Mouse (Mus musculus): Measurements from ENCODE around the gene Ppp1r1c.

The Ppp1r1c gene

GRCm38 (mm10) chr2:79707575-79707974 lies at the start of gene Ppp1r1c:
Gene Ppp1r1c, plus strand, starts transcription at chr2:79707780.
- in situ Hi-C loops (cut with MboI, MseI) = no loop called here

GRCm38 (mm10) chr2:79660417-79661185 lies 47.0 kb upstream of the Ppp1r1c start:
- in situ Hi-C loops (cut with MboI, MseI) = loop anchor here in 1 of 2 experiments (10.0 kb wide), 1 partner anchor 894 kb away; no protein-coding TSS in a partner anchor

GRCm38 (mm10) chr2:79661486-79662104 lies 46.0 kb upstream of the Ppp1r1c start:
- in situ Hi-C loops (cut with MboI, MseI) = loop anchor here in 1 of 2 experiments (10.0 kb wide), 1 partner anchor 893 kb away; no protein-coding TSS in a partner anchor

- in situ Hi-C loops (cut with MboI, MseI) = loop anchor here in 1 of 2 experiments (10.0 kb wide), 1 partner anchor 890 kb away; no protein-coding TSS in a partner anchor
Measured at GRCm38 (mm10) chr2:79664532-79665286, 42.9 kb upstream of the Ppp1r1c start.

- in situ Hi-C loops (cut with MboI, MseI) = loop anchor here in 1 of 2 experiments (10.0 kb wide), 1 partner anchor 889 kb away; no protein-coding TSS in a partner anchor
Measured at GRCm38 (mm10) chr2:79665492-79665891, 42.1 kb upstream of the Ppp1r1c start.

- in situ Hi-C loops (cut with MboI, MseI) = no loop called here
Measured at GRCm38 (mm10) chr2:79675266-79675665, 32.3 kb upstream of the Ppp1r1c start.

- in situ Hi-C loops (cut with MboI, MseI) = no loop called here
Measured at GRCm38 (mm10) chr2:79677663-79678257, 29.8 kb upstream of the Ppp1r1c start.

GRCm38 (mm10) chr2:79681672-79682071 lies 25.9 kb upstream of the Ppp1r1c start:
- in situ Hi-C loops (cut with MboI, MseI) = no loop called here

- in situ Hi-C loops (cut with MboI, MseI) = no loop called here
Measured at GRCm38 (mm10) chr2:79683258-79683657, 24.3 kb upstream of the Ppp1r1c start.

- in situ Hi-C loops (cut with MboI, MseI) = no loop called here
Measured at GRCm38 (mm10) chr2:79690838-79691237, 16.7 kb upstream of the Ppp1r1c start.

- in situ Hi-C loops (cut with MboI, MseI) = no loop called here
Measured at GRCm38 (mm10) chr2:79695190-79695589, 12.4 kb upstream of the Ppp1r1c start.

GRCm38 (mm10) chr2:79695939-79696338 lies 11.6 kb upstream of the Ppp1r1c start:
- in situ Hi-C loops (cut with MboI, MseI) = no loop called here

GRCm38 (mm10) chr2:79696478-79697230 lies 10.9 kb upstream of the Ppp1r1c start:
- in situ Hi-C loops (cut with MboI, MseI) = no loop called here

- in situ Hi-C loops (cut with MboI, MseI) = no loop called here
Measured at GRCm38 (mm10) chr2:79698166-79698565, 9.4 kb upstream of the Ppp1r1c start.

GRCm38 (mm10) chr2:79704773-79705172 lies 2.8 kb upstream of the Ppp1r1c start:
- in situ Hi-C loops (cut with MboI, MseI) = no loop called here

GRCm38 (mm10) chr2:79713662-79714091 lies 6.1 kb downstream of the Ppp1r1c start:
- in situ Hi-C loops (cut with MboI, MseI) = no loop called here

- in situ Hi-C loops (cut with MboI, MseI) = no loop called here
Measured at GRCm38 (mm10) chr2:79714745-79715144, 7.2 kb downstream of the Ppp1r1c start.

- in situ Hi-C loops (cut with MboI, MseI) = no loop called here
Measured at GRCm38 (mm10) chr2:79715925-79716324, 8.3 kb downstream of the Ppp1r1c start.

- in situ Hi-C loops (cut with MboI, MseI) = no loop called here
Measured at GRCm38 (mm10) chr2:79717846-79718245, 10.3 kb downstream of the Ppp1r1c start.

- in situ Hi-C loops (cut with MboI, MseI) = no loop called here
Measured at GRCm38 (mm10) chr2:79722415-79722814, 14.8 kb downstream of the Ppp1r1c start.

GRCm38 (mm10) chr2:79738958-79739357 lies 31.4 kb downstream of the Ppp1r1c start:
- in situ Hi-C loops (cut with MboI, MseI) = no loop called here
